Mouse (Mus musculus): ENCODE data around the gene Dpep2nb. TPM values are rescaled to one million over a fixed set of nuclear protein-coding genes. Genes with fewer than 3 reads are reported as not detected.

Gene Dpep2nb
- polyA plus RNA-seq, 1 experiment from 2014 or later: not detected

DNA sequence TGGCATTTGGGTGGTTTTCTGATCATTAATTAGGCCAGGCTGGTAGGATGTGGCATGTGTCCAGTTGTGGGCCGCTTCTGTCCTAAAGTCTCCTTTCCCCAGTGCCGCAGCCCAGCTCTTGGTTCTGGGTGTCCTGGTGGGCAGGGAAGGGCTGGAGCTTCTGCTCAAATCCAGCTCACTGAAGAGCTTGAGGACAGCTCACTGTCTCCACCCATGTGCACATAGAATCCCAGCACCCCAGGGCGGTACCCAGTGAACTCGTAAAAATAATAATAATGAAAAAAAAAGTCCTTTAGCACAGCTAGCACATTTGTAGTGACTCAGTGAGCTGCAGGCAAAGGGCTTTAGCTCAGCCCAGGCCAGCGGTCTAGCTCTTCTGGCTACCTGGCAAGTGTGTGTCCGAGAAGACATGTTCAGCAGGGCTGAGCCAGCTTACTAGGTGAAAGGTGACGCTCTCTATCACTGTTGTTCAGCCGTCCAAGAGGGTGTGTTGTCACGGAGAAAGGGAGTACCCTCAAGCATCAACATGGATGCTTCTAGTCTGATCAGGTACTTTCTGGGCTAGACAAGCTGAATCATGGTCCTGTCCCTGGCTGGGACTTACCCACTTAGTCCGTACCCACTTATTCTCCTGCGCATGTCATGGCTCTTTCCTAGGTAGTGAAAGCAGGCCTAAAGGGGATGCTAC lies 41.2 kb upstream of the Dpep2nb start:
- ATAC-seq (ENCODE audit: insufficient number of reproducible peaks, insufficient read depth, low FRiP score, low read depth): no peak

DNA sequence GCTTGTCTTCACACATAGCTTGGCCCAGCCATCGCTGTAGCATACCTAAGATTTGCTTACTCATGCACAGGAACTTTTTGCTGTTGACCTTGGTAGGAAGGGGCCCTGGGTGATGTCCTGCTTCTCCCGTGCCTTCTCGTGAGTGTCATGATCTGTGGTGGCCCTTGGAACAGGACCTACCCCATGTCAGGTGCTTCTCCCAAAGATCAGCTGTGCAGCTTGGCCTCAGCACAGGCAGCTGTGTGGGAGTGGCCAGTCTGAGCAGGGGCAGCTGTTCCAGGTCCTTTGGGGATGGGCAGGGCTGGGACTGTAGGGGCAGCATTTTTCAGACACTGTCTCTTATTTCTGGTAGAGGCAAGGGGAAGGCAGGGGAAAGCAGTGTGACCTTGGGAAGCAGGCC lies 38.4 kb upstream of the Dpep2nb start:
- WGBS: 70% methylated on average over 3 of the region's 3 CpGs
- no peak overlapping the region for H3K4me3 ChIP-seq (ENCODE audit: control insufficient read depth in 1 of 2, insufficient read depth in 1 of 2, low read depth in 1 of 2, low read length in 2 of 2)
- no peak overlapping the region for H3K4me2 ChIP-seq (ENCODE audit: low read length)
- no peaks in the 10 kb centered on the region for H3K27me3 ChIP-seq (ENCODE audit: control insufficient read depth, insufficient read depth, low read length)
- no peaks in the 10 kb centered on the region for H3K4me1 ChIP-seq (ENCODE audit: control insufficient read depth in 2 of 2, insufficient read depth in 2 of 2, low read length in 2 of 2)
- no peak overlapping the region for H3K9ac ChIP-seq (ENCODE audit: low read length)
- H3K27ac ChIP-seq (replicated peaks in 1 of 2; ENCODE audit: control insufficient read depth in 1 of 2, insufficient read depth in 1 of 2, low read depth in 2 of 2, low read length in 2 of 2): no peak overlapping the region
- H3K36me3 ChIP-seq (ENCODE audit: control insufficient read depth, insufficient read depth, low read length): 0 out of 2 replicates have a peak, but pooled peaks cover 3% of the 10 kb centered on the region
- no peaks in the 10 kb centered on the region for H3K9me3 ChIP-seq (ENCODE audit: control insufficient read depth, low read length)
- ATAC-seq (ENCODE audit: insufficient number of reproducible peaks, insufficient read depth, low FRiP score, low read depth): no peak

More for the DNA sequence above, 41.2 kb upstream of the Dpep2nb start:
- H3K4me1 ChIP-seq (ENCODE audit: control insufficient read depth in 2 of 2, insufficient read depth in 2 of 2, low read length in 2 of 2): no peaks in the 10 kb centered on the region
- no peaks in the 10 kb centered on the region for H3K27me3 ChIP-seq (ENCODE audit: control insufficient read depth, insufficient read depth, low read length)
- WGBS: 85% methylated on average over 11 of the region's 11 CpGs
- H3K27ac ChIP-seq (replicated peaks in 1 of 2; ENCODE audit: control insufficient read depth in 1 of 2, insufficient read depth in 1 of 2, low read depth in 2 of 2, low read length in 2 of 2): no peak overlapping the region
- no peaks in the 10 kb centered on the region for H3K9me3 ChIP-seq (ENCODE audit: control insufficient read depth, low read length)
- H3K4me2 ChIP-seq (ENCODE audit: low read length): no peak overlapping the region
- H3K36me3 ChIP-seq (ENCODE audit: control insufficient read depth, insufficient read depth, low read length): peaks cover 11% of the 10 kb centered on the region
- no peak overlapping the region for H3K4me3 ChIP-seq (ENCODE audit: control insufficient read depth in 1 of 2, insufficient read depth in 1 of 2, low read depth in 1 of 2, low read length in 2 of 2)
- H3K9ac ChIP-seq (ENCODE audit: low read length): no peak overlapping the region

- no peak for ATAC-seq (ENCODE audit: insufficient number of reproducible peaks, insufficient read depth, low FRiP score, low read depth)
- 78% methylated on average over 2 of the region's 2 CpGs for WGBS
- no peak overlapping the region for H3K4me2 ChIP-seq (ENCODE audit: low read length)
- H3K27me3 ChIP-seq (ENCODE audit: control insufficient read depth, insufficient read depth, low read length): no peaks in the 10 kb centered on the region
- 0 out of 2 replicates have a peak, but pooled peaks cover 3% of the 10 kb centered on the region for H3K36me3 ChIP-seq (ENCODE audit: control insufficient read depth, insufficient read depth, low read length)
- no peak overlapping the region for H3K9ac ChIP-seq (ENCODE audit: low read length)
- H3K27ac ChIP-seq (replicated peaks in 1 of 2; ENCODE audit: control insufficient read depth in 1 of 2, insufficient read depth in 1 of 2, low read depth in 2 of 2, low read length in 2 of 2): no peak overlapping the region
- no peak overlapping the region for H3K4me3 ChIP-seq (ENCODE audit: control insufficient read depth in 1 of 2, insufficient read depth in 1 of 2, low read depth in 1 of 2, low read length in 2 of 2)
- no peaks in the 10 kb centered on the region for H3K4me1 ChIP-seq (ENCODE audit: control insufficient read depth in 2 of 2, insufficient read depth in 2 of 2, low read length in 2 of 2)
- H3K9me3 ChIP-seq (ENCODE audit: control insufficient read depth, low read length): no peaks in the 10 kb centered on the region
These were observed 37.3 kb upstream of the Dpep2nb start for GRCm38 (mm10) chr8:106043055-106043454.

DNA sequence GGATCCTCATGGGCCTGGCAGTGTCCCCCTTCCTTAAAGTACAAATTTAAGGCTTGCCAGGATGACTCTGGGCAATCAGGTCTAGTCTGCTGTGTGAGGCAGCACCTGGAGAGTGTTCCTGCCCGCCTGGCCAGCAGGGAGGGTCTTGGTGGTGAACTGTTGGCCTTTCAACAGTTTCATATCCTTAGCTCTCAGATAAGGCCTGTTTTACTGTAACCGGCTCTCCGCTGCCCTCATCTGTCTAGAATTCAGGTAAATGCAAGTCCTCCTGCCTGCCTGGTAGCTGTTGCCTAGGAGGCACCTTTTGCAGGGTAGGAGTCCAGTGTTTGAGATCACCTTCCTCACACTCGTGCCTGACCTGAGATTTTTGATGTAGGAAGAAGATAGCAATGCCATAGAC lies 34.4 kb upstream of the Dpep2nb start:
- H3K4me3 ChIP-seq (ENCODE audit: control insufficient read depth in 1 of 2, insufficient read depth in 1 of 2, low read depth in 1 of 2, low read length in 2 of 2): no peak overlapping the region
- no peaks in the 10 kb centered on the region for H3K4me1 ChIP-seq (ENCODE audit: control insufficient read depth in 2 of 2, insufficient read depth in 2 of 2, low read length in 2 of 2)
- ATAC-seq (ENCODE audit: insufficient number of reproducible peaks, insufficient read depth, low FRiP score, low read depth): no peak
- no peaks in the 10 kb centered on the region for H3K27me3 ChIP-seq (ENCODE audit: control insufficient read depth, insufficient read depth, low read length)
- H3K36me3 ChIP-seq (ENCODE audit: control insufficient read depth, insufficient read depth, low read length): peaks cover 17% of the 10 kb centered on the region; the same call in 1 of the 2 replicates
- H3K9ac ChIP-seq (ENCODE audit: low read length): no peak overlapping the region
- H3K27ac ChIP-seq (replicated peaks in 1 of 2; ENCODE audit: control insufficient read depth in 1 of 2, insufficient read depth in 1 of 2, low read depth in 2 of 2, low read length in 2 of 2): no peak overlapping the region
- WGBS: 55% methylated on average over 4 of the region's 4 CpGs
- H3K9me3 ChIP-seq (ENCODE audit: control insufficient read depth, low read length): no peaks in the 10 kb centered on the region
- H3K4me2 ChIP-seq (ENCODE audit: low read length): no peak overlapping the region

- H3K9ac ChIP-seq (ENCODE audit: low read length): no peak overlapping the region
- no peak for ATAC-seq (ENCODE audit: insufficient number of reproducible peaks, insufficient read depth, low FRiP score, low read depth)
- H3K27me3 ChIP-seq (ENCODE audit: control insufficient read depth, insufficient read depth, low read length): no peaks in the 10 kb centered on the region
- H3K4me3 ChIP-seq (ENCODE audit: control insufficient read depth in 1 of 2, insufficient read depth in 1 of 2, low read depth in 1 of 2, low read length in 2 of 2): no peak overlapping the region
- 80% methylated on average over 4 of the region's 4 CpGs for WGBS
- H3K4me2 ChIP-seq (ENCODE audit: low read length): no peak overlapping the region
- no peak overlapping the region for H3K27ac ChIP-seq (replicated peaks in 1 of 2; ENCODE audit: control insufficient read depth in 1 of 2, insufficient read depth in 1 of 2, low read depth in 2 of 2, low read length in 2 of 2)
- H3K9me3 ChIP-seq (ENCODE audit: control insufficient read depth, low read length): no peaks in the 10 kb centered on the region
- peaks cover 17% of the 10 kb centered on the region; the same call in 1 of the 2 replicates for H3K36me3 ChIP-seq (ENCODE audit: control insufficient read depth, insufficient read depth, low read length)
- no peaks in the 10 kb centered on the region for H3K4me1 ChIP-seq (ENCODE audit: control insufficient read depth in 2 of 2, insufficient read depth in 2 of 2, low read length in 2 of 2)
These were observed 33.8 kb upstream of the Dpep2nb start for GRCm38 (mm10) chr8:106039605-106040004.

DNA sequence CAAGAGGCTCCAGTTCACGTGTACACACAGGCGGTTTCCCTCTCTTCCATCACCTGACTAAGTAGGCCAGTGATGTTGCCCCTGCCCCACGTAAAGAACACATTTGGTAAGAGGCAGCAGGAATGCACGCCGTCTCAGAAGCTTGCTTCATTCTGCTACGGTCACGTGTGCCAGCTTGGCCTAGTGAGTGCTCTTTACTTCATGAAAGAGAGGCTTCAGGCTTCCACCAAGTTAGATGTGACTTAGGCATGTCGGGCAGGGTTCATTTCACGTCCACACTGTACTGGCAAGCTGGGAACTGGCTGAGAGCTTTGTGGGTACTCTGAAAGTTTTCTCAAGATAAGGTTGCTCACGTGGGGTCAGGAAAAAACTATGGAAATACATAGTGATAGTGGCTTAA lies 32.9 kb upstream of the Dpep2nb start:
- Histone ChIP-seq H3K4me2 (ENCODE audit: low read length) (no peak overlapping the region), H3K9me3 (ENCODE audit: control insufficient read depth, low read length) (no peaks in the 10 kb centered on the region), H3K36me3 (ENCODE audit: control insufficient read depth, insufficient read depth, low read length) (peaks cover 17% of the 10 kb centered on the region; the same call in 1 of the 2 replicates), H3K9ac (ENCODE audit: low read length) (no peak overlapping the region), H3K4me1 (ENCODE audit: control insufficient read depth in 2 of 2, insufficient read depth in 2 of 2, low read length in 2 of 2) (no peaks in the 10 kb centered on the region), H3K27me3 (ENCODE audit: control insufficient read depth, insufficient read depth, low read length) (no peaks in the 10 kb centered on the region), H3K27ac (replicated peaks in 1 of 2; ENCODE audit: control insufficient read depth in 1 of 2, insufficient read depth in 1 of 2, low read depth in 2 of 2, low read length in 2 of 2) (no peak overlapping the region), H3K4me3 (ENCODE audit: control insufficient read depth in 1 of 2, insufficient read depth in 1 of 2, low read depth in 1 of 2, low read length in 2 of 2) (no peak overlapping the region)
- ATAC-seq (ENCODE audit: insufficient number of reproducible peaks, insufficient read depth, low FRiP score, low read depth): no peak
- WGBS: 88% methylated on average over 10 of the region's 10 CpGs

GRCm38 (mm10) chr8:106022483-106022882 lies 16.7 kb upstream of the Dpep2nb start:
- no peak for ATAC-seq (ENCODE audit: insufficient number of reproducible peaks, insufficient read depth, low FRiP score, low read depth)
- H3K9me3 ChIP-seq (ENCODE audit: control insufficient read depth, low read length): no peaks in the 10 kb centered on the region
- no peak overlapping the region for H3K27ac ChIP-seq (replicated peaks in 1 of 2; ENCODE audit: control insufficient read depth in 1 of 2, insufficient read depth in 1 of 2, low read depth in 2 of 2, low read length in 2 of 2)
- no peak overlapping the region for H3K4me2 ChIP-seq (ENCODE audit: low read length)
- H3K9ac ChIP-seq (ENCODE audit: low read length): no peak overlapping the region
- no peaks in the 10 kb centered on the region for H3K4me1 ChIP-seq (ENCODE audit: control insufficient read depth in 2 of 2, insufficient read depth in 2 of 2, low read length in 2 of 2)
- no peaks in the 10 kb centered on the region for H3K27me3 ChIP-seq (ENCODE audit: control insufficient read depth, insufficient read depth, low read length)
- peaks cover 31% of the 10 kb centered on the region for H3K36me3 ChIP-seq (ENCODE audit: control insufficient read depth, insufficient read depth, low read length)
- no peak overlapping the region for H3K4me3 ChIP-seq (ENCODE audit: control insufficient read depth in 1 of 2, insufficient read depth in 1 of 2, low read depth in 1 of 2, low read length in 2 of 2)

DNA sequence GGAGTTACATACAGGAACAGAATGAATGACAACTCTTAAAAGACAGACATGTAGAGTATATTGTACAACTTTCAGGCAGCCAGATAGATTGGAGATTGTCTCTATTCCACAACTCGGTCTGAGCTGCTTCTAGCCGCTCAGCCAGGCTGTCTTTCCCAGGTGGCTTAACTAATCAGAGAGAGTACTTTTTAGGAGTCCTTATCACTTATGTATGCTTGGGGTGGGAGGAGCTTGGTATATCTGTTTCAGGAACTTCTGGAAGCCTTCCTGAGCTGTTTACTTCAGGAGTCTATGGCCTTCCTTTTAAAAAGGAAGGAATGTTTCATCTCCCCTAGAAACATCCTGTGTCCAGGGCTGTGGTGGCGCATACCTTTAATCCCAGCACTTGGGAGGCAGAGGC lies 12.3 kb upstream of the Dpep2nb start:
- no peak overlapping the region for H3K9ac ChIP-seq (ENCODE audit: low read length)
- H3K27ac ChIP-seq (replicated peaks in 1 of 2; ENCODE audit: control insufficient read depth in 1 of 2, insufficient read depth in 1 of 2, low read depth in 2 of 2, low read length in 2 of 2): no peak overlapping the region
- H3K27me3 ChIP-seq (ENCODE audit: control insufficient read depth, insufficient read depth, low read length): no peaks in the 10 kb centered on the region
- 63% methylated on average over 3 of the region's 3 CpGs for WGBS
- H3K4me2 ChIP-seq (ENCODE audit: low read length): no peak overlapping the region
- no peaks in the 10 kb centered on the region for H3K9me3 ChIP-seq (ENCODE audit: control insufficient read depth, low read length)
- H3K4me1 ChIP-seq (ENCODE audit: control insufficient read depth in 2 of 2, insufficient read depth in 2 of 2, low read length in 2 of 2): no peaks in the 10 kb centered on the region
- H3K4me3 ChIP-seq (ENCODE audit: control insufficient read depth in 1 of 2, insufficient read depth in 1 of 2, low read depth in 1 of 2, low read length in 2 of 2): no peak overlapping the region
- H3K36me3 ChIP-seq (ENCODE audit: control insufficient read depth, insufficient read depth, low read length): peaks cover 27% of the 10 kb centered on the region
- no peak for ATAC-seq (ENCODE audit: insufficient number of reproducible peaks, insufficient read depth, low FRiP score, low read depth)

All from heart, embryonic 14.5 days (tissue).